Mouse (Mus musculus): ENCODE measurements at regions not wholly inside any gene's neighbourhood (a gene's known extent, or its start where the extent isn't known, plus 50 kb on each side); places are given as distances from the start of the nearest gene placed in this dataset.

GRCm38 (mm10) chr6:99899704-99900103 is 173.5 kb upstream of the Prok2 start:
- H3K36me3 ChIP-seq: no peaks in the 10 kb centered on the region
- no peak overlapping the region for H3K9ac ChIP-seq
- H3K4me3 ChIP-seq: no peak overlapping the region
- H3K4me2 ChIP-seq (replicated peaks): no peak overlapping the region
- no peaks in the 10 kb centered on the region; the same call in 1 of the 2 replicates for H3K4me1 ChIP-seq
- ATAC-seq (ENCODE audit: insufficient number of reproducible peaks, insufficient read depth, low FRiP score, low TSS enrichment): no peak
- H3K9me3 ChIP-seq: no peaks in the 10 kb centered on the region
- H3K27ac ChIP-seq: no peak overlapping the region
- 73% methylated on average over 14 of the region's 14 CpGs for WGBS
- H3K27me3 ChIP-seq: peaks cover 3% of the 10 kb centered on the region

DNA sequence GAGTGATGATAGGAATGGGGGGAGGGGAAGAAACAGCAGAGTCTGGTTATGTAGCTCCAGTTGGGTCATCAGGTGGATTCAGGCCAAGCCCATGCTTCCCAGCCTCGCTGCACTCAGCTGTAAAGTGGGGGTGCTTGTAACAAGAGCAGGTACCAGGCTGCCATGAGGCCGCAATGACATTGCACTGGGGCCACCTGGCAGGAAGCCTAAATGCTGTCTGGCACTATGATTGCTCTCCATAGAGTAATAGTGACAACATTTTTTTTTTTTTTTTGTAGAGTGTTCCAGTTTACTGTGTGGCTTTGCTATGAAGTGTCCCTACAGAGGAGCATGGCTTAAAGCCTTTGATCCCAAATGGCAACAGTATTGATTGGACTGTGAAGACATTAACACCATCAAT is 171.9 kb upstream of the Prok2 start:
- Histone ChIP-seq H3K4me3 (no peak overlapping the region), H3K27me3 (peaks cover 7% of the 10 kb centered on the region), H3K27ac (no peak overlapping the region), H3K4me1 (no peaks in the 10 kb centered on the region), H3K36me3 (no peaks in the 10 kb centered on the region), H3K9ac (no peak overlapping the region), H3K9me3 (no peaks in the 10 kb centered on the region), H3K4me2 (replicated peaks) (no peak overlapping the region)
- WGBS: 75% methylated on average over 2 of the region's 2 CpGs
- ATAC-seq (ENCODE audit: insufficient number of reproducible peaks, insufficient read depth, low FRiP score, low TSS enrichment): no peak

DNA sequence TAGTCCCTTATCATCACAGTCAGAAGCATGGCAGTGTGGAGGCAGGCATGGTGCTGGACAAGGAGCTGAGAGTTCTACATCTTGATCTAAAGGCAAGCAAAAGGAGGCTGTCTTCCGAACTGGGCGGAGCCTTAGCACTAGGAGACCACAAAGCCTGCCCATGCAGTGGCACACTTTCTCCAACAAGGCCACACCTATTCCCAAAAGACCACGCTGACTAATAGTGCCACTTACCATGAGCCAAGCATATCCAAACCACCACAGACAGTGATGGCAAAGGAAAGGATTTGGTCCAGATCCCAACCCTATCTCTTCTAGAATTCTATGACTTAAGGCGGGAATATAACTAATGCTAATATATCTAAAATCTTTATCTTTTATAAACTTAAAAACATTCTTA is 169.4 kb upstream of the Prok2 start:
- Histone ChIP-seq H3K4me2 (replicated peaks) (no peak overlapping the region), H3K27ac (no peak overlapping the region), H3K27me3 (peaks cover 7% of the 10 kb centered on the region), H3K4me1 (no peaks in the 10 kb centered on the region), H3K9ac (no peak overlapping the region), H3K36me3 (no peaks in the 10 kb centered on the region), H3K4me3 (no peak overlapping the region), H3K9me3 (no peaks in the 10 kb centered on the region)
- no peak for ATAC-seq (ENCODE audit: insufficient number of reproducible peaks, insufficient read depth, low FRiP score, low TSS enrichment)
- WGBS: 91% methylated on average over 4 of the region's 4 CpGs

DNA sequence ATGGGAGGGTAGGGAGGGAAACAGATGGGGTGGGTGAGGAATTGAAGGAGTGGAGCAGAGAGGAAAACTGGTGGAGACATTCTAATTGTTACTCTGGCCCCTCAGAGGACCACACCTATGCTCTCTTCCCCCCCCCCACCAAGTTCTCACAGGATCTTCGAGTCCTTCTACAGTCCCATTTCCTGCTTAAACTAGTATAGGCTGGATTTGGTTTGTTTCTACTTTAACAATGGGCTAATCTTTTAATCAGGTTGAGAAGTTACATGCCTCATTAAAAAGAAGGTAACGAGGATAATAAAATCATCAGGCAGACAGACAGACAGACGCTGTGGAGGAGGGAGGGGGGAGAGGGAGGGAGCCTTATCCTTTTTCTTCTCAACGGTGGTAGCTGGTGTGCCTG is 167.7 kb upstream of the Prok2 start:
- peaks cover 4% of the 10 kb centered on the region; the same call in 1 of the 2 replicates for H3K27me3 ChIP-seq
- WGBS: 58% methylated on average over 4 of the region's 4 CpGs
- no peak for ATAC-seq (ENCODE audit: insufficient number of reproducible peaks, insufficient read depth, low FRiP score, low TSS enrichment)

DNA sequence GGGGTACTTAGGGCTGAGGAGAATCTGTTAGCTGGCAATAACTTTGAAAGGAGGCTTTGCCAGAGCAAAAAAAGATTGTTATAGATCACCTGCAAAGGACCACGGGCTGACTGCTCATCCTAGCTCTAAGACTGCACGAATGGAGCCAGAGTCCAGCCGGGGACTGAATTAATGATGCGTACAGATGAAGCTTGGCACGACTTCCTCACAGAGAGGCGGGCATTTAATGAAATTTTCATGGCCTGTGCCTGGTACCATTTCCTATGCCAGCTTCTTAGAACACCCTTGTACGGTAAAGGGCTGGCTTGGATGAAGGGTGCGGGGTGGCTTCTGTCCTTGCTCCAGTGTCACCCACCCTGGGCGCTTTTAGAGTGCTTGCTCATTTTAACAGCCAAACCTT is 166.0 kb upstream of the Prok2 start:
- H3K4me2 ChIP-seq (replicated peaks): no peak overlapping the region
- peaks cover 6% of the 10 kb centered on the region; the same call in 1 of the 2 replicates for H3K4me1 ChIP-seq
- ATAC-seq (ENCODE audit: insufficient number of reproducible peaks, insufficient read depth, low FRiP score, low TSS enrichment): no peak
- peaks cover 10% of the 10 kb centered on the region; the same call in 1 of the 2 replicates for H3K27me3 ChIP-seq
- H3K4me3 ChIP-seq: no peak overlapping the region
- WGBS: 92% methylated on average over 9 of the region's 9 CpGs
- no peaks in the 10 kb centered on the region for H3K9me3 ChIP-seq
- H3K36me3 ChIP-seq: no peaks in the 10 kb centered on the region
- no peak overlapping the region for H3K9ac ChIP-seq
- no peak overlapping the region for H3K27ac ChIP-seq

More for the DNA sequence above, 167.7 kb upstream of the Prok2 start:
- Histone ChIP-seq H3K4me3 (no peak overlapping the region), H3K9me3 (no peaks in the 10 kb centered on the region), H3K9ac (no peak overlapping the region), H3K36me3 (no peaks in the 10 kb centered on the region), H3K4me1 (0 out of 2 replicates have a peak, but pooled peaks cover 2% of the 10 kb centered on the region), H3K27ac (no peak overlapping the region), H3K4me2 (replicated peaks) (no peak overlapping the region)

DNA sequence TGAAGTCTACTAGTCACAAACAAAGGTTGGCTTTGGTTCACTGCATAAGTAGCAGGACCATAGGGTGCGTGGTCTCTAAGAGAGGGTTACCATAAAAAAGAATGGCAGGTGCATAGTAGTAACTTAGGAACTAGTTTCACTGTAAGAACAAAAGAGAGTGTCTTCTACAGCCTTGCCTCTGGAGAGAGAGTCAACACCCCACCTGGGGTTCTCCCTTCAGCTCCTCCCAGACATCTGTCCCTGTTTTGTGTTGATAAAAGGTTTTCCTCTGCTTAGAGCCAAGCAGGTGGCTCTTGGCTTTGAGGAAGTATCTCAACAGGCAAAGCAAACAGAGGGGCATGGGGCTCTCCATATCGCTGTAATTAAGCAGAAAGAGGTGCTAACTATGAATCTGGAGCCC is 165.6 kb upstream of the Prok2 start:
- Histone ChIP-seq H3K27ac (no peak overlapping the region), H3K9me3 (no peaks in the 10 kb centered on the region), H3K27me3 (peaks cover 10% of the 10 kb centered on the region; the same call in 1 of the 2 replicates), H3K4me1 (peaks cover 6% of the 10 kb centered on the region; the same call in 1 of the 2 replicates), H3K4me3 (no peak overlapping the region), H3K36me3 (no peaks in the 10 kb centered on the region), H3K4me2 (replicated peaks) (no peak overlapping the region), H3K9ac (no peak overlapping the region)
- WGBS: 59% methylated on average over 2 of the region's 2 CpGs
- no peak for ATAC-seq (ENCODE audit: insufficient number of reproducible peaks, insufficient read depth, low FRiP score, low TSS enrichment)

- no peak overlapping the region for H3K4me2 ChIP-seq (replicated peaks)
- no peaks in the 10 kb centered on the region for H3K36me3 ChIP-seq
- ATAC-seq (ENCODE audit: insufficient number of reproducible peaks, insufficient read depth, low FRiP score, low TSS enrichment): no peak
- no peaks in the 10 kb centered on the region for H3K9me3 ChIP-seq
- WGBS: 86% methylated on average over 5 of the region's 5 CpGs
- H3K4me3 ChIP-seq: no peak overlapping the region
- no peak overlapping the region for H3K27ac ChIP-seq
- H3K27me3 ChIP-seq: peaks cover 12% of the 10 kb centered on the region; the same call in 1 of the 2 replicates
- no peak overlapping the region for H3K9ac ChIP-seq
- H3K4me1 ChIP-seq: peaks cover 8% of the 10 kb centered on the region
Measured at GRCm38 (mm10) chr6:99890805-99891204, 164.6 kb upstream of the Prok2 start.

DNA sequence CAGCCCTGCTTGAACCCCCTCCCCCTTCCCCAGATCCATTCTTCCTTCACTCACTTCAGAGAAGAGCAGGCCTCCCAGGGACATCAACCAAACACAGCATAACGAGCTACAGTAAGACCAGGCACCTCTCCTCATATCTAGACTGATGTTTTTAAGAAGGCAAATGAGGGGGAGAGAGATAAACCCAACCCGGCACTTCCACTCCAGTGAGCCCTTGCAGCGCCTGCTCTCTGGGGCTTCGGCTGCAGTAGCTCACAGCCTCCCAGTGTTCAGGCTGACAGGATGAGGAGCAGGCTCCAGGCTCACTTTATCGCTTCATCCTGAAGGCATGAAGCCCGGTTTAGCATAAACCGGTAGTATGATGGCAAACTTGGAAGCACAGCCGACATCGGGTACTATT is 162.9 kb upstream of the Prok2 start:
- Histone ChIP-seq H3K36me3 (no peaks in the 10 kb centered on the region), H3K27ac (no peak overlapping the region), H3K4me1 (peaks cover 25% of the 10 kb centered on the region), H3K4me3 (no peak overlapping the region), H3K9me3 (no peaks in the 10 kb centered on the region), H3K4me2 (replicated peaks) (no peak overlapping the region), H3K27me3 (0 out of 2 replicates have a peak, but pooled peaks cover 10% of the 10 kb centered on the region), H3K9ac (no peak overlapping the region)
- no peak for ATAC-seq (ENCODE audit: insufficient number of reproducible peaks, insufficient read depth, low FRiP score, low TSS enrichment)
- WGBS: 33% methylated on average over 9 of the region's 9 CpGs

GRCm38 (mm10) chr6:99887904-99888303 is 161.7 kb upstream of the Prok2 start:
- ATAC-seq (ENCODE audit: insufficient number of reproducible peaks, insufficient read depth, low FRiP score, low TSS enrichment): no peak; the same call in 1 of the 2 replicates
- H3K36me3 ChIP-seq: no peaks in the 10 kb centered on the region
- no peak overlapping the region for H3K4me3 ChIP-seq
- no peak overlapping the region for H3K4me2 ChIP-seq (replicated peaks)
- H3K27me3 ChIP-seq: 0 out of 2 replicates have a peak, but pooled peaks cover 10% of the 10 kb centered on the region
- peaks cover 27% of the 10 kb centered on the region for H3K4me1 ChIP-seq
- WGBS: 17% methylated on average over 8 of the region's 8 CpGs
- H3K27ac ChIP-seq: no peak overlapping the region
- no peak overlapping the region for H3K9ac ChIP-seq
- no peaks in the 10 kb centered on the region for H3K9me3 ChIP-seq

DNA sequence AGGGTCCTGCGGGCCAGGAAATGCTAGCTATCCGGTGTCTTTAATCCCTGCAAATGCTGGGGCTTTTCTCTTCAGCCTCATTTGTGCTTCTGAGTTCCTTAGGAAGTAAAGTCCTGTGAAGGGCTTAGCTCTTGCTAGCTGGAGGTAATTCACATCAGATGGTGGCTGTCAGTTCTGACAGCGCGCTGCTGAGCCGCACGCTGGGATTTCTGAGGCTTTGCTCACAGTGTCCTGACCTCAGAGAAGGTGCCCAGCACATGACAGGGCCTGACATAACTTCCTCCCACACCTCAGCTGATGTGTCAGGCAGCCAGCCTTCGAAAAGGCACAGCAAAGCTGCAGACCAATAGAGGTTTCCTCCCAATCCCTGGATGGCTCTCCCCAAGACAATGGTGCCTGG is 158.6 kb upstream of the Prok2 start:
- WGBS: 4% methylated on average over 7 of the region's 7 CpGs
- peaks cover 15% of the 10 kb centered on the region; the same call in 1 of the 2 replicates for H3K27me3 ChIP-seq
- H3K4me2 ChIP-seq (replicated peaks): no peak overlapping the region; the same call in 1 of the 2 replicates
- no peaks in the 10 kb centered on the region for H3K9me3 ChIP-seq
- ATAC-seq (ENCODE audit: insufficient number of reproducible peaks, insufficient read depth, low FRiP score, low TSS enrichment): no peak
- no peak overlapping the region for H3K4me3 ChIP-seq
- no peaks in the 10 kb centered on the region for H3K36me3 ChIP-seq
- H3K27ac ChIP-seq: peak overlapping the region; percentile 61
- H3K4me1 ChIP-seq: peaks cover 27% of the 10 kb centered on the region
- H3K9ac ChIP-seq: no peak overlapping the region

GRCm38 (mm10) chr6:99884054-99884453 is 157.9 kb upstream of the Prok2 start:
- Histone ChIP-seq H3K27ac (peak overlapping the region; percentile 61), H3K36me3 (no peaks in the 10 kb centered on the region), H3K9ac (no peak overlapping the region), H3K4me3 (no peak overlapping the region), H3K4me1 (peaks cover 26% of the 10 kb centered on the region), H3K4me2 (replicated peaks) (no peak overlapping the region), H3K9me3 (no peaks in the 10 kb centered on the region), H3K27me3 (peaks cover 19% of the 10 kb centered on the region; the same call in 1 of the 2 replicates)
- no peak for ATAC-seq (ENCODE audit: insufficient number of reproducible peaks, insufficient read depth, low FRiP score, low TSS enrichment)
- 58% methylated on average over 3 of the region's 3 CpGs for WGBS

GRCm38 (mm10) chr6:99881606-99882005 is 155.4 kb upstream of the Prok2 start:
- Histone ChIP-seq H3K27me3 (peaks cover 13% of the 10 kb centered on the region; the same call in 1 of the 2 replicates), H3K36me3 (no peaks in the 10 kb centered on the region), H3K9ac (no peak overlapping the region), H3K4me3 (no peak overlapping the region), H3K27ac (no peak overlapping the region), H3K4me1 (peaks cover 21% of the 10 kb centered on the region), H3K9me3 (no peaks in the 10 kb centered on the region), H3K4me2 (replicated peaks) (no peak overlapping the region)
- ATAC-seq (ENCODE audit: insufficient number of reproducible peaks, insufficient read depth, low FRiP score, low TSS enrichment): no peak
- WGBS: 54% methylated on average over 4 of the region's 4 CpGs
